Mouse (Mus musculus) urinary bladder, postnatal 36 days (tissue): Measurements from ENCODE around the gene Dnajc21.

ENCODE experiments used
- DNase-seq, 2 experiments: peaks; one replicate each; pipeline ENCODE4 v3.0.0; 2022; ENCODE audit warnings: low spot score in 2 of 2, mixed read lengths in 1 of 2

Dnajc21 gene

GRCm38 (mm10) chr15:10439963-10440362 is 30.4 kb downstream of the Dnajc21 start:
- no peak for DNase-seq

- DNase-seq: no peak
These were observed 33.4 kb downstream of the Dnajc21 start for GRCm38 (mm10) chr15:10436893-10437292.

DNA sequence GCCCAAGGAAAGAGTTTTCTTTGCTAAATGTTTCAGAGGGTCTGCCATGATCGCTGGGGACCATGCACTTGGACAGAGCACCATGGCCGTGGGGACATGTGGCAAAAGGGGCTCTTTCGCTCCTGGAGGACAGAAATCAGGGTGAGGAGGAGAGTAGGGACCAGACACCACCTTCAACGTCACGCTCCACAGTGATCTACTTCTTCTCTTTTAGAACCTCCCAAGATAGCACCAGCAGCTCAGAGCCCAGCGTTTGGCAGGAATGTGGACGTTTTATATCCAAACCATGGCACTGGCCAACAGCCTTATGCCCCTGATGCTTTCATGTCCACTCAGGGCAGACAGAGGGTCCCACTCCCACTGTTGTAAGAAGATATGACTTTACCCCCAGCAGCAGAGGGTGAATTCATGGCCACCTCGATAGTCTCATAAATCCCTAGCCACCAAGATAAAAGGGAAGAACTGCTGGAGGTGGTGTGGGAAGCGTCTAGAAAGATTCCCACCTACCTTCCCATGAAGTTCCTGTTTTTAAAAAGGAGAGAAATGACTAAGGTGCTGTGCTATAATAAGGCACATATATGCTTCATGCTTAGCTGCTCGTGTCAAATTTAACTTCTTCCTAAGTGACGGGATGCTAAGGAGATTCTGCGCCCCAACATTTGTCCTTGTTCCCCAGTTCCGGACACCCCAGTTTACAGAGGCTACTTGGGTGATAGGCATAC is 43.6 kb downstream of the Dnajc21 start:
- DNase-seq: no peak

GRCm38 (mm10) chr15:10426124-10426523 is 44.2 kb downstream of the Dnajc21 start:
- DNase-seq: no peak

DNA sequence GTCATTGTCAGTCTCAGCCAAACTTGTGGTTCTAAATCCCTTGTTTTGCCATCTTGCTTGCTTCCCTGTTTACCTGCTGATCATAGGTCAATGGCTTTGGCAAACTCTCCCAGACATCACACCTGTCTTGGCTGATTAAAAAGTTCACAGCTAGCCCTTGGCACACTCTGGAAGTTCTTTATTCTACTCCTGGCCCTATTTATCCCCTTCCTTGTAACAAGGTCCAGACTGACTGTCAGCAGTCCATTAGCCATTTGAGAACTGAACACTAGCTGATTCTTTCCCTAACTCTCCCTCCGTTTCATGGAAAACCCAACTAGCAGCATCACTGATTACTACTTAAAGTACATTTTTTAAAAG is 48.6 kb downstream of the Dnajc21 start:
- DNase-seq: no peak

DNA sequence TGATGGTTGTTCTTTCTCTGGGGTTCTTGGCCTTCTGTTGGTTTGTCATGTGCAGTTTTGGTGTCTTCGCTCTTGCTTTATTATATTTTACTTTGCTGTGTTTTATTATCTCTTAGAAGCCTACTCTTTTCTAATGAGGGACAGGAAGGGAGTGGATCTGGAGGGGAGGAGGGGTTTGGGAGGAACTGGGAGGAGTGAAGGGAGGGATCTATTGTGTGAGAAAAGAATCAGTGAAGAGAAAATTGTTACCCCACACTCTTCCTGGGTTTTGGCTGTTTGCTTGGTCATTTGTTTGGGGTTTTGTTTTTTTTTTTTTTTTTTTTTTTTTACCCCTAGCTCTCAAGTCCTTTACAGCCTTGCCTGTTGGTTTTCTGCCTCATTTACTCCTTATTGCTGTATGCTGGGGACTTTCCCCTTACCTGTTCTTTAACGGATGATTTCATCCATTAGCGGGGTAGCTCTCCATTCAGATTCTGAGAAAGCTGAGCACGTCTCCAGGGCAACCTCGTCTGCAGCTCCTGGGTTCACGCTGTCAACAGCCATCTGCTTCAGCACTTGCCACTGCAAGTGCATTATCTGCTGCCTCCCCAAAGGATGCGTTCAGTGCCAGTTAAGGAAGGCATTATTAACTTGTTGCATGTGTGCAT is 49.1 kb downstream of the Dnajc21 start:
- no peak for DNase-seq

DNA sequence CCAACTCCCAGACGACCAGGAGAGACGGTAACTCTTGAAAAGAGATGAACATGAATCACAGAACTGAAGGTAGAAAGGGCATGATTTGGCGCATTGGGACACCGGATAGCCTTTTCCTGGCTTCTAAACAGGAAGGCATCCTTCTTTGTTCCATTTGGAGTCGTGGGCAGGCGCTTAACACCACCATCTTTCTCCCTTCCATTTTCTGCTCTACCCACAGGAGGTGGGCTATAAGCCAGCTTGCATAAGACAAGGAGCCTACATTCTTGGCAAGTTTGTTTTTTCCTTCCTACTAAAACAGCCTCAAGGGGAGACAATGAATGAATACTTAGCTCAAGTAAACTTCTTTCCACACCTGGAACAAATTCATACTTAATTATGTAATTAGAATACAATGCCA is 56.7 kb downstream of the Dnajc21 start:
- no peak for DNase-seq

- no peak for DNase-seq
These were observed 59.4 kb downstream of the Dnajc21 start for GRCm38 (mm10) chr15:10410881-10411280.

GRCm38 (mm10) chr15:10409842-10410241 is 60.5 kb downstream of the Dnajc21 start:
- DNase-seq: no peak

DNA sequence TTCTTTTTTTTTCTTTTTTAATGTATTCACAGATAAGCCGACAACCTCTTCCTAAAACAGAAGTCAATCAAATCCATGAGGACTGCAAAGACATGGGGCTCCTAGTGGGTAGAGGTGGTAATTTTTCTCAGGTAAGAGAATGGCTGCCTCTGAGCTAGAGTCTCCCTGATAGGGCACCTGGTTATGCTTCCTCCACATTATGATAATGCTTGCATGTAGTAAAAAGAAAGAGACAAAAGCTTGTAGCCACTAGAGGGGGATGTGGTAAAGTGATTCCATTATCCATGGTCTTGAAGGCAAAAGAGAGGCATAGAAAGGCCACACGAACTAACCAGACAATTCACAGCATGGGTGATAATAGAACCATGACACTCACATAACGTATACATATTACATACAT is 69.9 kb downstream of the Dnajc21 start:
- no peak for DNase-seq

DNA sequence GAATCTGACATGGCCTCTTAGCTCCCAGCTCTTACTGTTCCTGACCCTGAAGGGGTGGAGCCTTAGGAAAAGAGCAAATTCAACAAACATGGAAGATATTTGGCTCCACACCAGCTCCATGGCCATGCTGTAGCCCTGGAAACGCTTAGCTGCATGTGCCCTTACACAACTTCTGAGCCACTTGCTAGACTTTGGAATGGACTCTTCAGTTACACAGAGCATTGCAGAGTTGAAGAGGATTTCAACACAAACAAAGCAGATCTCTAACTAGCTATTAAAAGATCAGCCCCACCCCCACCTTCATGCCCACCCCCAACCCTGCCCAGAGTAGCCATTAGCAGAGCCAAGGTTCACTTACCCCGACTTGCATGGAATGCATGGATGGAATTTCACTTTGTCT is 70.5 kb downstream of the Dnajc21 start:
- no peak for DNase-seq
